Comparison of ENCODE assay signal across 31 mouse cellular contexts in genomic region chr8:84921596-84921995, GRCm38 (mm10). TPM values are rescaled to one million over a fixed set of nuclear protein-coding genes. Genes with fewer than 3 reads are reported as not detected.
DNase-seq lines count a peak whose midpoint lies in the region; ATAC-seq lines count a peak whose summit lies in the region.
"Had no signal": no experiment of that assay in that cellular context is flagged by ENCODE, and none has a peak within 500 bp of the region (broad histone marks: within the 10 kb centered on the region; RNA-seq: fewer than 3 reads in every experiment).

No protein-coding gene starts in this region.

- ATAC-seq in lung, embryonic 15.5 days (ENCODE audit: borderline replicate concordance, extremely low read depth, low FRiP score, low TSS enrichment), result 0 out of 2 replicates have a peak, but pooled peaks have one; percentile 39
- ATAC-seq: CD4-positive, CD25-positive, alpha-beta regulatory T cell, adult 4 months; forebrain, embryonic 13.5 days; inflammation-experienced regulatory T-cells, adult 6 months had no signal

- H3K4me1 ChIP-seq in lung, embryonic 15.5 days, result no peaks in the 10 kb centered on the region
- H3K4me1 ChIP-seq: embryonic facial prominence, embryonic 13.5 days; forebrain, embryonic 13.5 days; midbrain, embryonic 12.5 days; neural tube, embryonic 15.5 days had no signal

- peaks cover 31% of the 10 kb centered on the region for H3K27me3 ChIP-seq in lung, embryonic 15.5 days

- H3K27ac ChIP-seq in lung, embryonic 15.5 days, result no peak overlapping the region
- H3K27ac ChIP-seq: embryonic facial prominence, embryonic 13.5 days; forebrain, embryonic 13.5 days; heart, embryonic 13.5 days; hindbrain, embryonic 14.5 days; kidney, postnatal 0 days; left cerebral cortex, adult 2 months; limb, embryonic 15.5 days; midbrain, embryonic 12.5 days; neural tube, embryonic 15.5 days; stomach, postnatal 0 days had no signal

- H3K9ac ChIP-seq in lung, embryonic 15.5 days, result no peak overlapping the region
- H3K9ac ChIP-seq: embryonic facial prominence, embryonic 13.5 days; forebrain, embryonic 13.5 days; heart, embryonic 13.5 days; hindbrain, embryonic 14.5 days; limb, embryonic 15.5 days; midbrain, embryonic 12.5 days; neural tube, embryonic 15.5 days had no signal

- H3K4me2 ChIP-seq in lung, embryonic 15.5 days, result no peak overlapping the region
- H3K4me2 ChIP-seq: embryonic facial prominence, embryonic 13.5 days; forebrain, embryonic 13.5 days; heart, embryonic 13.5 days; hindbrain, embryonic 14.5 days; limb, embryonic 15.5 days; midbrain, embryonic 12.5 days; neural tube, embryonic 15.5 days had no signal

- H3K9me3 ChIP-seq in lung, embryonic 15.5 days, result no peaks in the 10 kb centered on the region
- H3K9me3 ChIP-seq: embryonic facial prominence, embryonic 13.5 days; forebrain, embryonic 13.5 days; heart, embryonic 13.5 days; limb, embryonic 15.5 days; midbrain, embryonic 12.5 days; neural tube, embryonic 15.5 days had no signal

- no peak overlapping the region for H3K4me3 ChIP-seq in lung, embryonic 15.5 days
- H3K4me3 ChIP-seq: embryonic facial prominence, embryonic 13.5 days; forebrain, embryonic 13.5 days; heart, embryonic 13.5 days; left cerebral cortex, adult 2 months; limb, embryonic 15.5 days; midbrain, embryonic 12.5 days; neural tube, embryonic 15.5 days had no signal

- DNase-seq in heart, postnatal 4 days, result peak; percentile 55
- no peak for DNase-seq in heart, postnatal 36 days
- peak; percentile 73 for DNase-seq in NIH3T3 (ENCODE audit: low read depth)
- DNase-seq in lung, postnatal 36 days, result peak; percentile 90
- no peak for DNase-seq in embryo, embryonic 9.5 days (ENCODE audit: extremely low spot score)
- no peak for DNase-seq in spleen, postnatal 14 days (ENCODE audit: low spot score in 2 of 2)
- no peak for DNase-seq in left cerebral cortex, postnatal 4 days
- DNase-seq: adrenal gland, adult 8-10 months; cerebellum, adult 11-12 months; cerebellum, postnatal 14 days; gastrocnemius, postnatal 10 days; kidney, adult 18-20 months; thymus, postnatal 14 days had no signal

- no peaks in the 10 kb centered on the region; the same call in 1 of the 2 replicates for H3K36me3 ChIP-seq in lung, embryonic 15.5 days
- H3K36me3 ChIP-seq: embryonic facial prominence, embryonic 13.5 days; heart, embryonic 13.5 days; limb, embryonic 15.5 days had no signal

- WGBS in lung, embryonic 15.5 days, result 55% methylated on average over 2 of the region's 2 CpGs

- intact Hi-C loops in heart, postnatal 36 days (cut with DNase I), result no loop called here
- intact Hi-C loops in left cerebral cortex, postnatal 4 days (cut with DNase I), result no loop called here

RNA-seq across cellular contexts. Expression of gene Dnase2a, which starts 13.2 kb away (rescaled TPM):
- total RNA-seq in heart, postnatal 4 days (2021), result 1 to 10 TPM; 6.0 to 7.1 TPM
- total RNA-seq in heart, postnatal 36 days (2021), result 10 to 100 TPM in 1 of 2 experiments, 1 to 10 TPM in 1; 7.3 to 11.7 TPM
- polyA plus RNA-seq in lung, embryonic 15.5 days (2015; fragmentation: Nextera tagmentation; extraction: Ambion mirVana), result 14.8 and 15.4 TPM in 2 replicates
- total RNA-seq in left cerebral cortex, postnatal 4 days (2021), result 1 to 10 TPM; 2.8 to 4.1 TPM

RNA-seq across cellular contexts. Expression of gene Mast1, which starts 15.6 kb away (rescaled TPM):
- total RNA-seq in heart, postnatal 4 days (2021), result under 1 TPM; 0.09 to 0.24 TPM
- total RNA-seq in heart, postnatal 36 days (2021), result under 1 TPM; 0.11 to 0.14 TPM
- polyA plus RNA-seq in lung, embryonic 15.5 days (2015; fragmentation: Nextera tagmentation; extraction: Ambion mirVana), result 0.49 TPM in 2 replicates
- 100 to 1,000 TPM; 195 to 210 TPM for total RNA-seq in left cerebral cortex, postnatal 4 days (2021)
- total RNA-seq: granulocyte monocyte progenitor cell, adult 5-6 weeks had no signal

RNA-seq across cellular contexts. Expression of gene Klf1, which starts 19.9 kb away (rescaled TPM):
- under 1 TPM in 1 of 2 experiments, not detected in 1; 0.23 TPM for total RNA-seq in heart, postnatal 4 days (2021)
- not detected for total RNA-seq in heart, postnatal 36 days (2021)
- 1.6 and 3.1 TPM in 2 replicates for polyA plus RNA-seq in lung, embryonic 15.5 days (2015; fragmentation: Nextera tagmentation; extraction: Ambion mirVana)
- under 1 TPM in 1 of 2 experiments, not detected in 1; 0.24 TPM for total RNA-seq in left cerebral cortex, postnatal 4 days (2021)
- total RNA-seq: layer of hippocampus, postnatal 10 days; left cerebral cortex, postnatal 36 days had no signal
- polyA plus RNA-seq: inflammation-experienced regulatory T-cells, adult 6 months had no signal

RNA-seq across cellular contexts. Expression of gene Rtbdn, which starts 25.2 kb away (rescaled TPM):
- total RNA-seq in heart, postnatal 4 days (2021), result not detected
- total RNA-seq in heart, postnatal 36 days (2021), result not detected
- 0.12 and 0.13 TPM in 2 replicates for polyA plus RNA-seq in lung, embryonic 15.5 days (2015; fragmentation: Nextera tagmentation; extraction: Ambion mirVana)
- 1 to 10 TPM; 6.7 to 8.3 TPM for total RNA-seq in left cerebral cortex, postnatal 4 days (2021)
- total RNA-seq: gastrocnemius, postnatal 10 days; granulocyte monocyte progenitor cell, adult 5-6 weeks; megakaryocyte, adult 5-6 weeks had no signal
- polyA plus RNA-seq: CD4-positive, CD25-positive, alpha-beta regulatory T cell, adult 4 months; large intestine, adult 2 months had no signal

RNA-seq across cellular contexts. Expression of gene Gcdh, which starts 27.9 kb away (rescaled TPM):
- total RNA-seq in heart, postnatal 4 days (2021), result 10 to 100 TPM; 29.7 to 33.0 TPM
- total RNA-seq in heart, postnatal 36 days (2021), result 10 to 100 TPM; 71.3 to 77.2 TPM
- 34.9 and 35.7 TPM in 2 replicates for polyA plus RNA-seq in lung, embryonic 15.5 days (2015; fragmentation: Nextera tagmentation; extraction: Ambion mirVana)
- 10 to 100 TPM; 30.8 to 32.7 TPM for total RNA-seq in left cerebral cortex, postnatal 4 days (2021)

Comparison
In these comparisons a context has a peak if more than half of its experiments do, and no peak if none do; other contexts are left out.
1. DNase-seq: peak in heart, postnatal 4 days (single experiment), NIH3T3 (single experiment) and lung, postnatal 36 days (single experiment); none in heart, postnatal 36 days (0 of 2), embryo, embryonic 9.5 days (single experiment), spleen, postnatal 14 days (0 of 2) and left cerebral cortex, postnatal 4 days (single experiment).
2. RNA of gene Mast1, which starts 15.6 kb away (total RNA-seq): 195 to 210 TPM in left cerebral cortex, postnatal 4 days; 0.09 to 0.24 TPM in heart, postnatal 4 days and 0.11 to 0.14 TPM in heart, postnatal 36 days; every median in the first group is over 100 times any median in the second.